Mouse (Mus musculus) MN1 (cell line): Measurements from ENCODE around the gene Kcnma1.
A peak's percentile ranks its signal among the peaks of the same experiment; 100 is the strongest.

Source experiments
- DNase-seq: peaks from one replicate; pipeline ENCODE4 v3.0.0-alpha.2; 2016; ENCODE audit warnings: low spot score

Gene Kcnma1

GRCm38 (mm10) chr14:23529720-23530119, 484.6 kb downstream of the Kcnma1 start:
- DNase-seq: peak; percentile 57

DNA sequence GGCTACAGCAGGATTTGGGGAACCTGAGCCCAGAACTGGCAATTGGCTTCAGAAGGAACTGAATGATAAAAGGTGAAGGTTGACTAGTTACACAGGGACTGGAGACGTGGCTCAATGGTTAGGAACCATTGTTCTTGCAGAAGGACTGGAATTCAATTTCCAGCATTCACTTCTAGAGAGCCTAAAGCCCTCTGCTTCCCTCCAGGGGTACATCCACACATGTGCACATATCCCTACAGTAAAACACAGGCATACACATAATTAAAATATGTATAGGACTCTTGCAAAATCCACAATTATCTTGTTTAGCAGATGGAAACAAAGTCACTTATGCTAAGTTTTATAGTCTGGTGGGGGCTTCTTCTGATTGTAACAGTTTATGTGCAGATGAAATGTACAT, 485.1 kb downstream of the Kcnma1 start:
- no peak for DNase-seq

GRCm38 (mm10) chr14:23525910-23526309, 488.4 kb downstream of the Kcnma1 start:
- DNase-seq: no peak

DNA sequence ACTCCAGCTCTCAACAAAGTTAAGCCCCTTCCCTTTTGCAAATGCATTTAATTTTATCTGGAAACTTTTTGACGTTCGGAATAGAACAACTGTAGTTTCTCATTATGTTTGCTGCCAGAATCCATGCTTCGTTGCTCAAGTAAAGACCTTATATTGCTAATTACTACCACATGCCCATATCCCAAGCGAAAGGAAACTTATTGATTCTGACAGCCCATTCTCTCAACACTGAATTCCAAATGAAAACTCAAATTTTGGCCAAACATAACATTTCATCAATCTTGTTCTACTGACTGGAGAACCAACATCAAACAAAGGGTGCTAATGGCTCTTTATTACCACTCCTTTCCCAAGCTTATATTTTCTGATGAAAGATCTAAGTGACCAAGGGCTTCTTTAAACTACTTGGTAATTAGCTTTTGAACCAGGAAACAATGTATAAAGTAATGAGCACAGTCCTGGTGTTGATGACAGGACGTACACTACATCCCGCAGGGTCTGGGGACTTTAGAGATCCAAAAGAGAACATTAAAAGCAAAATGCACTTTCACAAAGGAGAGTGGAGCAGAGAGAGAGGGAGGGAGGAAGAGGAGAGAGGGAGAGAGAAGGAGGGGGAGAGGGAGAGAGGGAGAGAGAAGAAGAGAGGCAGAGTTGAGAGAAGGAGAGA, 490.3 kb downstream of the Kcnma1 start:
- no peak for DNase-seq

GRCm38 (mm10) chr14:23522606-23523159, 491.6 kb downstream of the Kcnma1 start:
- no peak for DNase-seq

DNA sequence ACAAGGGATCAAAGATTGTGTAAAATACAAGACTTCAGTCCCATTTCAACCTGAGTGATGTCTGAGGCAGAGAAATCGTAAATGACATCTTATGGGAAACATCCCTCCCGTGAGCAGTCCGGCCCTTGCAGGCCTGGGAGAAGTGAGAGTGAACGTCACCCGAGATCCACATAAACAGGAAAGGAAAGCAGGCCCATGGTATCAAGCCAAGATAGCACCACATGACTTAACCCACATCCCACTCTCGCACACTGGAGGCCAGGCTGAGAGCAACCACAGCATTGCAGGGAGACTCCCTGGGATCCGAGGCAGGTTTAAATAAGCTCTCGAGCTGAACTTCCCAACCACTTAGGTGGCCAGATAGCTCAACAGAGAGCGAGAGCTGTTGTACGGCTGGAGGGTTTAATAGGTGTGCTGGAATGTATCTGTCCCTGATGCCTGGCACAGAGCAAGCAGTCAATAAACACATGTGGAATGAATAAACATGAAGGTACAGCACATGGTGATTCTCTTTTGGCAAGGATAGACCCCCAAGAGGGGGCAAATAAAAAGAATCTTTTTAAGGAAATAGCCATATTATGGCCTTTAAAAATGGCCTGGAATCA, 493.1 kb downstream of the Kcnma1 start:
- DNase-seq: no peak

GRCm38 (mm10) chr14:23517374-23517773, 496.9 kb downstream of the Kcnma1 start:
- DNase-seq: no peak

DNA sequence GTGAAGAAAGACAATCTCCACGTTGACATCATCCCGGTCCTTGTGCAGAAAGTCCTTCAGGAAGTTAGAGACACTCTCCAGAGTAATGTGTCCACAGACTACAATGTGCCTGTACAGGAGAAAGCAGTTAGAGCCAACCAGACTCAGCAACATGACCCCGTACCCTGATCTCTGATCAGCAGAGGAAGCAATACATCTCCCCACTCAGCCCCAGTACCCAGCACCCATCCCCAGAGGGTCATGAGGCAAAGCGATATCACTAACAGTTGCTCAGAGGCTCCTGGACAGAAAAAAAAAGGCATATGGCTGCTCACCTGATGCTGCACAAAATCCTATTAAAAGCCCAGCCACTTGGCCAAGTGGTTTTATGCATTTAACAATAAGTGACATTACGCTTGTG, 504.5 kb downstream of the Kcnma1 start:
- no peak for DNase-seq

DNA sequence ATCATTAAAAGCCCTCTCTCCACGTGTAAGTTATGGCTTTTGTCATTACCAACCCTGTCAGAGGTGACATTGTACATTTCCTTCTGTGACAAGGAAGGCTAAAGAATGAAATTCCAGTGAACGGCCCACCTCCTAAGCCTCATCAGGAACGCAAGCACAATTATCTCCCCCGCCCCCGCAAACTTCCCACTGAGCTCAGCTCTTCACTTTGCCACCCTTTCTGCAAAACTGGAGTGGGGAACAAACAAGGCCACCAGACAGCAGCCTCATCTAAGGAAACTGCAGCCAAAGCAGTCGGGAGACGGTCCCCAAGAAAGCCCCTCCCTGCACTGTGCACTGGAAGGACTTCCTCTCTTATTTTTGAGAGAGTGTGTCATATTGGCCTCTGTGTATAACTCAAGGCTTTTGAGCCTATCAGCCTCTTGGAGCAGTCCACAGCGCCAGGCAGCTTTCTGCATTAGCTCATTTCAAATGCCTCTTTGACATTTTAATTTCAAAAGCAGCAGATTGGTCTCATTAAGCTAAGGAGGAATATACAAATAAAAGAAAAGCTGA, 512.0 kb downstream of the Kcnma1 start:
- DNase-seq: no peak

DNA sequence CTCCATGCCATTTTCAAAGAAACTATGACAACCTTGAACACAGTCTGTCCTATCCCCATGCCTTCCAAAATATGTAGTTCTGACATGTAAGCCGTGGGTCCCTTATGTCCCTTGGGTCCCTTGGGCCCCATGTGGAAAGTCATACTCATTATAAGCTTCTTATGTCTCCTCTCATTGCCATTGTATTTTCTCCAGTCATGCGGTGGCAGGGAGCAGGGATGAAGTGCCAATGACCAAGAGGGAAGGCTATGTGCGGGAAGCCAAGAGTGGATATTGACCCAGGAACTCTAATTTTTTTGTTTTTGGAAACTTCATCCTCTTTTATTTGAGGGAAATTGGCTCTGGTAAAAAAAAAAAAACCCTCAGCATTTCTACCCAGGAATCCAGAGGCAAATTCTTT, 517.5 kb downstream of the Kcnma1 start:
- no peak for DNase-seq

GRCm38 (mm10) chr14:23496236-23496740, 518.0 kb downstream of the Kcnma1 start:
- no peak for DNase-seq

GRCm38 (mm10) chr14:23494496-23494800, 519.8 kb downstream of the Kcnma1 start:
- no peak for DNase-seq

DNA sequence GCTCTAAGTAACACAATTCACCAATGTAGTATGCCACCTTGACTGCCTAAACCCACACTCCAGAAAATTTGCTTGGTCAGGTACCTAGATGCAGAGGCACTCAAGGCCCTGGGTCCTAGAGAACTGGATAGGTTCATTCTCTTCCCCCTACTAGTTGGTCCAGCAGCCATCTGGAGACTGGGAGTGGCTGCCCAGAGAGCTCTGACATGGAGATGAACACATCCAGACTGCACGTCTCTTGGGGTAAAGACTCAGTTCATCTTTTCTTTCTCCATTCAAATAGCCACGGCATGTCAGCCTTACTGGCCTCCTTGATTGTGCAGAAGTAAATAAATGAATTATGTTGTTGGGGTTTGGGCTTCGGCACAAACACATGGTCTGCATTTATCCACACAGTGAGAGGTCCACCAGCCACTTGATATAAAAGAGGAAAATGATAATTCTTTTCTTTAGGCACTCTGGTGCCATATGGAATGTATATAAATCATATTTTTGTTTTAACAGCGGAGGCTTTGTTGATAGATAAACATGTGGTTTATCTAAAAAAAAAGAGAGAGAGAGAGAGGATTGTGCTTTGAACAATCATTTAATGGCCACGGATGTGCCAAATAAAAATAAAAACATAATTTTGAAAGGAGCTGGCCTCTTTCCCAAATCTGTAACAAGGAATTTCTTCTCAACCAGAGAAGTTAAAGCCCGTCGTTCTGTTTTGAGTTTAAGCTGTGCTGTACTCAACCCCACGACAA, 520.4 kb downstream of the Kcnma1 start:
- no peak for DNase-seq

DNA sequence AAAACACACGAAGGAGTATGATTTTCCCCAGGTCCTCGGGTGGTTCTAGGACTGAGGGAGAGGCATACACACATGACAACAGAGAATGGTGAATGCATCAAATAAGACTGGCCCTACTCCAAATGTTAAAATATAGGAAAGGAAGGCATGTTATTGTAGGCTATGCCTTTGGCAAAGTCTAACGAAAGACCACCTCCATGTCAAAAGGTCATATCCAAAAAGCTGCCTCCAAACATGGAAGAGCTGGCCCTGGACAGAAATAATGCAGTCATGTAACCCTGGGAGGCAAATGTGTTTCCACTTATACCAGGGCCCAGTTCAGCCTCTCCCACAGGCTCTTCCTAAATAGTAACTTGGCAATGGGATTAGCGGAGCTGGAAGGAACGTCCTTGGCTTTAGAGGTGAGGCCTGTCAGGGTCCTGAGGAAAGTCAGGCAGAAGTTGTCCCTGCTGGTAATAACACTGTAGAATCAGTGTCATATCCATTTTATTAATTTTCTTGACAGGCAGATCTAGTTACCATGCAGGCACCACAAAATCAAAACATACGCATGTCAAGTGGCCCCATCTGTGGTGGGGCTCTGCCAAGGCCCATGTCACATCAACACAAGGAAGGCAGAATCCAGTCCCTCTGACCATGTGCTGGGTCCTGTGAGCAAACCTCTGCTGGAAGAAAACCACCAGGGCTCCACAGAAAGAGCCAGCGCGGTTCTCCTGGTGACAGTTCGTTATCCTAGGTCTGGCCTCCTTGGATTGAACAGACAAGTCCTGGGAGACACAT, 521.5 kb downstream of the Kcnma1 start:
- no peak for DNase-seq

DNA sequence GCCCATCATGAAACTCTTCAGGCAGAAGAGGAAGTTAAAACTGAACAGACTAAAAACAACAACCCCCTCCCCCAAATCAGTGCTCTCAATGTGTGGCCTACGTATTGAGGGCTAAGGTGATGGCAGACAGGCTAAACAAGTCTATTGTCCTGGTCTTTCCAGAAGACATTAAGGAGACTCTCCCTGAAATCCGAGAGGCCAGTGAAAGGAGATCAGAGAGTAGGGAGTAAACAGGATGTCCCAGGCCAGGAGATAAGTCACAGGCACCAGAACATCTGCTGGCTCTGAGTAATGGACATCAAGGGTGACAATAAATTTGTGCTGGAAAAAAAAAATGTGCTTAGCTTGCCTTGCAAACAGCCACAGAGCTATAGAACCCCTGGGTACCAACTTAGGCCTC, 522.9 kb downstream of the Kcnma1 start:
- no peak for DNase-seq

DNA sequence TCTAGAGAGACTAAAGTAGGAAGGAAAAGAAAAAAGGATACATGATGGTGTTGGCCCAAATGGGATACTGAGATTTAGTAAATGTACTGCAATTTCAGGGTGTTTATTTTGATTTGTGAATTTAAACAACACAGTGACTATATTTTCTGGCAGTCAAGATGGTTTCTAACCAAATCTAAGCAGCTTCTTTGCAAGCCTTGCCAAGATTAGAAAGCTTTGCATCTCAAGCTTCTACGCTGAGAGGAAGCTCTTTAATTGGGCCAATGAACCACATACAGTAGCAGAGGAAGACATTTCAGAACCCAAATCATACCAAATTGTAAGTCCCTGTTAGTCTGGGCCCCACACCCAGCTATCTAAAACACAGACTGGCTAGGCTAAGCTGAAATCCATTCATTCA, 527.6 kb downstream of the Kcnma1 start:
- DNase-seq: no peak

GRCm38 (mm10) chr14:23485802-23486500, 528.3 kb downstream of the Kcnma1 start:
- no peak for DNase-seq

DNA sequence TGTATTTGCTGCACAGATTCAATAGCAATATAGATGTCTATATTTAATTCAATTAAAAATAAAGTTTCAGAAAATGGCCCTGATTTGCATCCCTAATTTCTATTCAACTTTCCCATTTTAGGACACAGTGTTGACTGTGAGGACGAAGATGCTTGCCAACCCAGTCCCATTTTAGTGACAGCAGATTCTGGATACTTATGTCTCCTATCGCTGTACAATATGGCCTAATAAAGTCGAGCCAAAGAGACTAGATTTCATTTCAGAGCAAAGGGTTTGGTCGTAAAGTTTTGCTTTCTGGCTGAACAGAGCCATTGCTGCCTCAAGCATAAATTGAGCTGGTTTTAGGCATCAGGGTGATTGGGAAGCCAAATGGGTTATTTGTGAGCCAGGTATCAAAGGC, 539.2 kb downstream of the Kcnma1 start:
- no peak for DNase-seq

GRCm38 (mm10) chr14:23470071-23470470, 544.2 kb downstream of the Kcnma1 start:
- DNase-seq: no peak

- DNase-seq: no peak
These were observed 549.2 kb downstream of the Kcnma1 start for GRCm38 (mm10) chr14:23465135-23465534.

- DNase-seq: no peak
These were observed 555.7 kb downstream of the Kcnma1 start for GRCm38 (mm10) chr14:23458560-23458959.
